Mouse (Mus musculus) stomach, postnatal 0 days (tissue): ENCODE results near the gene Rsbn1l. TPM values are rescaled to one million over a fixed set of nuclear protein-coding genes. Genes with fewer than 3 reads are reported as not detected.

Experiments used
- ATAC-seq: fragments of 200-750 bp; cut with Nextera tagmentation; 2 replicates; pipeline ENCODE4 v1.8.0; 2017; ENCODE audit not compliant: low FRiP score, low TSS enrichment
- DNase-seq: peaks from one replicate; pipeline ENCODE4 v3.0.0-alpha.2; 2016; ENCODE audit warnings: low spot score
- H3K27ac ChIP-seq: fragments of 300-500 bp; sonication (generic); replicated peaks from 2 replicates; pipeline ENCODE4 v1.5.1; 2014; ENCODE audit warnings: mild to moderate bottlenecking, control low read depth
- H3K27me3 ChIP-seq: fragments of 300-500 bp; sonication (generic); 2 replicates; pipeline ENCODE4 v1.6.1; 2014; ENCODE audit warnings: low read length; ENCODE audit not compliant: control insufficient read depth, insufficient read depth
- H3K36me3 ChIP-seq: fragments of 300-500 bp; sonication (generic); 2 replicates; pipeline ENCODE4 v1.6.1; 2014; ENCODE audit warnings: low read length, mixed read lengths; ENCODE audit not compliant: control insufficient read depth, insufficient read depth
- H3K4me1 ChIP-seq: fragments of 300-500 bp; sonication (generic); replicated peaks from 2 replicates; pipeline ENCODE4 v1.6.1; 2014; ENCODE audit warnings: antibody characterized with exemption; ENCODE audit not compliant: control insufficient read depth, insufficient read depth
- H3K4me2 ChIP-seq: fragments of 300-500 bp; sonication (generic); replicated peaks from 2 replicates; pipeline ENCODE4 v1.6.1; 2014; ENCODE audit warnings: low read depth, mild to moderate bottlenecking, control low read depth, moderate library complexity
- H3K4me3 ChIP-seq: fragments of 300-500 bp; sonication (generic); 2 replicates; pipeline ENCODE4 v1.5.1; 2014; ENCODE audit warnings: low read depth, low read length, control low read depth
- H3K9ac ChIP-seq: fragments of 300-500 bp; sonication (generic); 2 replicates; pipeline ENCODE4 v1.6.1; 2014; ENCODE audit warnings: mild to moderate bottlenecking, low read length, control low read depth, mixed read lengths
- H3K9me3 ChIP-seq: fragments of 300-500 bp; sonication (generic); 2 replicates; pipeline ENCODE4 v1.6.1; 2016; ENCODE audit warnings: low read length; ENCODE audit not compliant: control insufficient read depth
- CTCF ChIP-seq: IDR thresholded peaks from 2 replicates; pipeline ENCODE4 v1.5.1; 2016; ENCODE audit warnings: antibody characterized with exemption, low read depth, mild to moderate bottlenecking, moderate library complexity
- EP300 ChIP-seq: optimal IDR thresholded peaks from 2 replicates; pipeline ENCODE3; 2016; ENCODE audit warnings: antibody characterized with exemption
- whole genome bisulfite sequencing: fragments of 180-500 bp; shearing (Covaris S2); extraction: QIAGEN DNeasy Blood & Tissue Kit; methylation state at CpG from one replicate; pipeline ENCODE4 v1.1.7; 2014; 5-methylcytosine and 5-hydroxymethylcytosine counted together
- polyA plus RNA-seq: library from polyadenylated mRNA; unstranded; fragments of >200 nt; fragmentation: Nextera tagmentation; extraction: Ambion mirVana; gene quantifications from 2 replicates; pipeline ENCODE4 v1.2.1, GENCODE M21; 2015

Rsbn1l gene
- polyA plus RNA-seq, result 3.4 and 3.7 TPM in 2 replicates

DNA sequence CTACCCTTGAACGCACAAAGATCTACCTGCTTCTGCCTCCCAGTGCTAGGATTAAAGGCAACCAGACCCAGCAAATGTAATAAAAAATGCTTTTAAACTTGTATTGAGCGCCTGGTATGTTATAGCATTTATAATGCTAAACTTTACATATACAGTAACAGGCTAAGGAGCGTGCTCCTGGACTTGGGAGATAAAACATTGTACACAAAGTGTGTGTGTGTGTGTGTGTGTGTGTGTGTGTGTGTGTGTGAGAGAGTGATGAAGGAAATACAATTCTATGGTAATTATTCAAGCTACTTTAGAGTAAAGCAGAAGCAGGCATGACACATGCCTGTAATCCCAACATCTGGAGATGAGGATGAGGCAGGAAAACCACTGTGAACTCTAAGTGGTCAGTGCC, at the start of gene Rsbn1l:
Rsbn1l (minus strand) TSS at position 101 of the 400 bp plus-strand sequence.
- TF ChIP-seq CTCF, result no peak
- no peak for TF ChIP-seq EP300
- Histone ChIP-seq H3K9me3 (no peaks in the 10 kb centered on the region), H3K27ac (no peak within 1 kb of the TSS; the same call in 1 of the 2 replicates), H3K4me3 (no peak within 1 kb of the TSS), H3K36me3 (no peaks in the 10 kb centered on the region), H3K4me1 (no peaks in the 10 kb centered on the region), H3K4me2 (no peak within 1 kb of the TSS), H3K9ac (no peak within 1 kb of the TSS), H3K27me3 (no peaks in the 10 kb centered on the region)
- DNase-seq (no peak), ATAC-seq (no peak)
- 90% methylated on average over 3 of the region's 3 CpGs for WGBS

- no peaks in the 10 kb centered on the region for H3K27me3 ChIP-seq
- DNase-seq (no peak), ATAC-seq (no peak)
- H3K27ac ChIP-seq, result no peak overlapping the region
- no peaks in the 10 kb centered on the region for H3K4me1 ChIP-seq
- TF ChIP-seq EP300 (no peak), CTCF (no peak)
- WGBS, result 90% methylated on average over 6 of the region's 6 CpGs
- H3K4me2 ChIP-seq, result no peak overlapping the region
- H3K36me3 ChIP-seq, result peaks cover 24% of the 10 kb centered on the region
- no peak overlapping the region for H3K4me3 ChIP-seq
- H3K9me3 ChIP-seq, result no peaks in the 10 kb centered on the region
- H3K9ac ChIP-seq, result no peak overlapping the region
These were observed 46.5 kb upstream of the Rsbn1l start for GRCm38 (mm10) chr5:21002723-21003122.

DNA sequence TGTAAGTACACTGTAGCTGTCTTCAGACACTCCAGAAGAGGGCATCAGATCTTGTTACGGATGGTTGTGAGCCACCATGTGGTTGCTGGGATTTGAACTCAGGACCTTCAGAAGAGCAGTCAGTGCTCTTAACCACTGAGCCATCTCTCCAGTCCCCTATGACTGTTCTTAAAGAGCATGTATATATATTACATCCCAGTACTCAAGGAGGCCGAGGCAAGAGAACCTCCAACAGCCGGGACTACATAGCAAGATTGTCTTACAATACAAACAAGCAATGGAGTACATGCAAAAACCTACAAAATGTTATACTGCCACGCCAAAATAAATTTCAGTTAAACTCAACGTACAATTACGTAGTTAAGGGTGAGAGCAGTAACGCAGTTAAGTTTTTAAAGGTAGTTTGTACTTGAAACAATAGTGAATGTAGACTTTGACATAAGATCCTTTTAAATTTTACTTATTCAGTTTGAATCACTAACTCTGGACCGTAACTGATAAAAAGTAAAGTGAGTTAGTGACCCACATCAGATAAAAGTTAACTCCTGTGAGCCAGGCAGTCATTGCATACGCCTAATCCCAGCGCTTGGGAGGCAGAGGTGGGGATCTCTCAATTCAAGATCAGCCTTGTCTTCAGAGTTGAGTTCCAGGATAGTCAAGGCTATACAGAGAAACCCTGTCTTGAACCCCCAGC, 45.6 kb upstream of the Rsbn1l start:
- Histone ChIP-seq H3K4me2 (no peak overlapping the region), H3K27me3 (no peaks in the 10 kb centered on the region), H3K4me3 (no peak overlapping the region), H3K9ac (no peak overlapping the region), H3K4me1 (no peaks in the 10 kb centered on the region), H3K36me3 (peaks cover 28% of the 10 kb centered on the region), H3K27ac (no peak overlapping the region), H3K9me3 (no peaks in the 10 kb centered on the region)
- DNase-seq, result no peak
- no peak for ATAC-seq
- 94% methylated on average over 9 of the region's 10 CpGs for WGBS
- TF ChIP-seq CTCF, result no peak
- TF ChIP-seq EP300, result no peak

DNA sequence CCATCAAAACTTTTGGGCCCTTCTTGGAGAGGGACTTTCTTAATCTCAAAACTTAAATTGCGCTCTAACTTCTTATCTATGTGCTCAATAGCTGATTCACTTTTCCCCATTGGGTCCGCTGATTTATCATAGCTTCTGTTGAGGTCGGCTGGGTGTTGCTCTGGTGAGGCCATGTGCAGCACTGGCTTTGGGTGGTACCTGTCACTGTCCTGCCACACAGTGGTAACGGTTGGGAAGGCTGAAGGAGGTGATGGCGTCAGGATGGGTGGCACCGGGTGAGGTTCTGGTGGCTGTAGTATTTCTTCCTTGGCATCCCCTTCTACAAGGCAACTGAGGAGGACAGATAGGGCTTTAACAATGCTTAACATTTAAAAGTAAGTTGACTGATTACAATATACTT, 42.2 kb upstream of the Rsbn1l start:
- no peak overlapping the region for H3K4me3 ChIP-seq
- DNase-seq (no peak), ATAC-seq (no peak)
- H3K27ac ChIP-seq, result no peak overlapping the region
- TF ChIP-seq EP300 (no peak), CTCF (no peak)
- H3K27me3 ChIP-seq, result no peaks in the 10 kb centered on the region
- no peak overlapping the region for H3K4me2 ChIP-seq
- H3K4me1 ChIP-seq, result no peaks in the 10 kb centered on the region
- no peaks in the 10 kb centered on the region for H3K9me3 ChIP-seq
- no peak overlapping the region for H3K9ac ChIP-seq
- 92% methylated on average over 6 of the region's 6 CpGs for WGBS
- H3K36me3 ChIP-seq, result peaks cover 33% of the 10 kb centered on the region

- Histone ChIP-seq H3K4me1 (no peaks in the 10 kb centered on the region), H3K9ac (no peak overlapping the region), H3K27ac (no peak overlapping the region), H3K27me3 (no peaks in the 10 kb centered on the region), H3K4me2 (no peak overlapping the region), H3K4me3 (no peak overlapping the region), H3K36me3 (peaks cover 31% of the 10 kb centered on the region), H3K9me3 (no peaks in the 10 kb centered on the region)
- no peak for TF ChIP-seq EP300
- TF ChIP-seq CTCF, result no peak
- WGBS, result 94% methylated on average over 6 of the region's 6 CpGs
- no peak for DNase-seq
- no peak for ATAC-seq
These were observed 41.4 kb upstream of the Rsbn1l start for GRCm38 (mm10) chr5:20997555-20997954.

- TF ChIP-seq EP300, result no peak
- no peak for TF ChIP-seq CTCF
- no peak overlapping the region for H3K4me3 ChIP-seq
- ATAC-seq (no peak), DNase-seq (no peak)
- no peaks in the 10 kb centered on the region for H3K4me1 ChIP-seq
- H3K27ac ChIP-seq, result no peak overlapping the region
- no peaks in the 10 kb centered on the region for H3K9me3 ChIP-seq
- no peaks in the 10 kb centered on the region for H3K27me3 ChIP-seq
- peaks cover 10% of the 10 kb centered on the region for H3K36me3 ChIP-seq
- no peak overlapping the region for H3K9ac ChIP-seq
- H3K4me2 ChIP-seq, result no peak overlapping the region
- 95% methylated on average over 8 of the region's 8 CpGs for WGBS
These were observed 34.0 kb upstream of the Rsbn1l start for GRCm38 (mm10) chr5:20990062-20990809.
